Mouse (Mus musculus) frontal cortex, postnatal 14 days (tissue): ENCODE measurements at regions not wholly inside any gene's neighbourhood (a gene's known extent, or its start where the extent isn't known, plus 50 kb on each side); places are given as distances from the start of the nearest gene placed in this dataset.
"Not testable (repeated sequence)": the region's sequence is repeated elsewhere in the genome, so short reads cannot be mapped to it uniquely, and the experiment has no call there.

Experiments
- DNase-seq, 2 experiments: peaks; one replicate each; pipeline ENCODE4 v3.0.0; 2022; ENCODE audit warnings: low spot score in 2 of 2

DNA sequence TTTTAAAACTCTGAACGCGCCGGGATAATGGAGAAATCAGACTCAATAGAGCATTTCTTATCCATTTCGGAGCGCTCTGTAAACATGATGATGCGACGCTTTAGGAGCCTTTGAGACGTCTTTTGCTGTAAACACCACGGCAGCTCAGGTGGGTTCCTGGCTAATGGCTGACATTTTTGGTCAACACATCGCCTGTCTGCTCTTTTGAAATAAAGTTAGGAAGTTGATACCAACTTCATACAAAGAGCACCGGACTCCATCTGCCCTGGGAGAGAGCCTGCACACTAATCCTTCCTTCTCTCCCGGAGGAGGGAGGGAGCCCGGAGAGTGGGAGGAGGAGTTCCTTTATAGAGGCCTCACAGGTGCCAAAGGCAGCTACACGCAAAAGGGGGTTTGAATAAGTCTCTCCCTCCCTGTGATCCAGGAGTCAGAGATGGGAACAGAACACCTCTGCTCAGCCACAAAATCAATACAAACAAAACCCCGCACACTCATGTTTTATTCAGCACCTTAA is 63.8 kb upstream of the Srsf6 start:
- DNase-seq: no peak

GRCm38 (mm10) chr2:162866613-162867314 is 64.6 kb upstream of the Srsf6 start:
- no peak for DNase-seq

DNA sequence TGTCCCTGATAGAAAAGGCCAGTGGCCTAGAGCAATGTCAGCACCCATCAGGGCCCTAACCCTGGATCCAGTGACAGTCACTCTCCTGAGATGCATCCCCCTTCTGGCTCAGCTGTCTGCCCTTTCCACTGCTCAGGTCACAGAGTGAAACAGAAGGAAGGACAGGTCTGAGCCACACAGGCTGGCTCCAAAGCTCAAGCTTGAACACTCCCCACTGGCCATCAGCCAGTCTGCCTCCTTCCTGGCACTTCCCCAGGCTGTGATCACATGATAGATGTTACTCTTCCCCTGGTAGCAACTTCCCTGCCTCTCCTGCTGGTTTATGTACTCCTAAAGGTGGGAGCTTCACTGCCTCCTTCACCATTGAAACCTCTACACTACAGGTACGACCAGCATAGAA is 66.8 kb upstream of the Srsf6 start:
- no peak for DNase-seq

DNA sequence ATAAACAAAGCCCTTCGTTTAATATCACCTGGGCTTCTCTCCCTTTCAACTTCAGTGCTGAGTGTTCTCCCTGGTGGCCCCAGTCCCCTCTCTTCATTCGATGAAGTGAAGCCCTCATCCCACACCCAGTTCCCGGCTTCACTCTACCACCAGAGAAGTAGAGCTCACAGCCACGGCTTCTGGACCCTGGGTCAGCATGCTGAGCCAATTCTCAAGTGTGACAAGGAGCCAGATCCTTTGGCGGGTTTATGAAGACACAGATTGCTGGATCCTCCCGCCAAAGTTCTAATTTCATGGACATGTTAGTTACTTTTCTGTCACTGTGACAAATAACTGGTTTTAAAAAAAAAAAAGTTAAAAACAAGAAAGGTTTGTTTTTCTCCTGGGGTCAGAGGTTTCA is 76.7 kb upstream of the Srsf6 start:
- no peak for DNase-seq

DNA sequence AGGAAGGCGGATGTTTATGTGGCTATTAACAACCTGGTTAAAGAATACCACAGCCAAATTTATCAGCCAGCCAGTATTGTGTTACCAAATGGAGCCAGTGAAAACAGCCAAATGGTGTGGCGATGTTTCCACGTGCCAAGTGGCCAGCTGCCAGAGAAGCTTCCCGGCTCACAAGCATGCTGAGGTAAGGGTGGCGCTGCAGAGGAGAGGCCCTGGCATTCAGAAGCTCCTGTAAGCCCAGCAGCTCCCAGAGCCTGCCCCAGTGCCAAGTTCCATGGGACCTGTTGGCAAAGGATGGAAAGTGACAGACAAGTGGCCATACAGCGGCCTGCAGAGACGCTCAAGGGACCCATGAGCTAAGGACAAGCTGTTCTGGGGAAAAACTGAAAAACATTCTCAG is 77.8 kb upstream of the Srsf6 start:
- no peak for DNase-seq

GRCm38 (mm10) chr2:162841761-162842160 is 89.6 kb upstream of the Srsf6 start:
- not testable (repeated sequence) for DNase-seq

- no peak for DNase-seq
These were observed 93.6 kb upstream of the Srsf6 start for GRCm38 (mm10) chr2:162837776-162838175.

GRCm38 (mm10) chr2:162833741-162834140 is 97.6 kb upstream of the Srsf6 start:
- DNase-seq: no peak

DNA sequence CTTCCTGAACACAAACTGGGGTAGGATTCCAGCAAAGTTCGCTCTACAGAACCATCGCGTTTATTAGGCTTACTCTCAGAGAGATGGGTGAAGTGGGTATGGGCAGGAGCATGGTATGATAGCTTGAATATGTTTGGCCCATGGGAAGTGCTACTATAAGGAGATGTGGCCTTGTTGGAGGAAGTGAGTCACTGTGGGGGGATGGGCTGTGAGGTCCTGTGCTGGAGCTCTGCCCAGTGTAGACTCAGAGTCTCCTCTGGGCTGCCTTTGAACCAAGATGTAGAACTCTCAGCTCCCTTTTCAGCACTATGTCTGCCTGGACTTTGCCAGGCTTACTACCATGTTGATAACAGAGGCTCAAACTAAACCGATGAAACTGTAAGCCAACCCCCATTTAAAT is 112.5 kb upstream of the Srsf6 start:
- DNase-seq: no peak

- DNase-seq: no peak
These were observed 117.1 kb upstream of the Srsf6 start for GRCm38 (mm10) chr2:162814205-162814604.

GRCm38 (mm10) chr2:162807747-162808146 is 123.6 kb upstream of the Srsf6 start:
- no peak for DNase-seq

- no peak for DNase-seq
These were observed 134.8 kb upstream of the Srsf6 start for GRCm38 (mm10) chr2:162796528-162796927.

DNA sequence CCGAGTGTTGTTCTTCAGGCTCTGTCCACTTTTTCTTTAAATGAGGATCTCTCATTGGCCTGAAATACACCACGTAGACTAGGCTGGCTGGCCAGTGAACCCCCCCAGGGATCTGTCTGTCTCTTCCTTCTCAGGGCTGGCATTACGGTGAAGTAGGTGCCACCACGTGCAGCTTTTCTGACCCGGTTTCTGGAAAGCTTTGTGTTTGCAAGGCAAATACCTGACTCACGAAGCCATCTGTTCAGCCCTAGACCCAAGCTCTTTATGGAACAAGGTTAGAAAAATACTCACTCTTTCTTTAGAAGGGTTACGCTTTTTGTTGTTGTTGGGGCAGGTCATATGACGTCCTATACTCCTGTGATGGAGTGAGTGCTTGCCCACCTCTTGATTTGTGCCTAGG is 133.3 kb upstream of the Ptprt start:
- no peak for DNase-seq

- DNase-seq: no peak
These were observed 130.6 kb upstream of the Ptprt start for GRCm38 (mm10) chr2:162791374-162792098.

- no peak for DNase-seq
These were observed 123.3 kb upstream of the Ptprt start for GRCm38 (mm10) chr2:162784176-162784813.

DNA sequence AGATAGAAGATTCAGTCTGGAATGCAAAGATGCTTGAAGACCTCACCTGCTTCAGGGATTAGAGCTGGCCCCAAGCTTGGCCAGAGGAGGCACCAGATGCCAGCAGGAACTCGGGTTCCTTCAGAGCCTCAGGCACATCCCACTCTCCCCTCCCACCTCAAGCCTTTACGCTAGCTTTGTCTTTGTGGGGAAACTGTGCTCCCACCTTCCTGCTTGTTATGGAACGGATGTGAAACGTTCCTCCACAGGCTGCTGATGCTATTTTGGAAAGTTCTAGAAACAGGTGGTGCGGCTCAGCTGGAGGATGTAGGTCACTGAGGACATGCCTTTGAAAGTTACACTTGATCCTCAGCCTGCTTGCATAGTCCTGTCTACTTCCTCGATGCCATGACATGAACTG is 120.7 kb upstream of the Ptprt start:
- DNase-seq: peak; percentile 7 to 29

GRCm38 (mm10) chr2:162776542-162776941 is 115.6 kb upstream of the Ptprt start:
- DNase-seq: peak; percentile 25 to 35

- DNase-seq: no peak
These were observed 111.6 kb upstream of the Ptprt start for GRCm38 (mm10) chr2:162772520-162772919.

GRCm38 (mm10) chr2:162769711-162770428 is 108.9 kb upstream of the Ptprt start:
- no peak for DNase-seq

DNA sequence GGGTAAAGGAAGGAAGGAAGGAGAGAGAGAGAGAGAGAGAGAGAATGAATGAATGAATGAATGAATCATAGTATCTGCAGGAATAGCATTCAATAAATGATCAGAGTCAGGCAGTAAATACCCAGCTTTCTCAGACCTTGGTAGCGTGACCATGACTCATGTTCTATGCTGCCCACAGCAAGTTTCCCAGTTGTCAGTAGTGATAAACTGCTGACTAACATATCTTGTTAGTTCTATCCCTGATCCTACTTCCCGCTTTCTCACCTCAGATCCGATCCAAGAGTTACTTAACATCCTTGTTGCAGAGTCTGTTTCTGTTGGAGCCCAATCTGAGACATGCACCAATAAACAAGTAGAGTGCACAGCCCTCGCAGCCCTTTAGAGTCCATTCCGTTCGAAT is 103.1 kb upstream of the Ptprt start:
- no peak for DNase-seq

- DNase-seq: no peak
These were observed 79.6 kb upstream of the Ptprt start for GRCm38 (mm10) chr2:162740523-162740922.

- no peak for DNase-seq
These were observed 74.8 kb upstream of the Ptprt start for GRCm38 (mm10) chr2:162735761-162736160.
